ENCODE assay signal across 19 mouse cellular contexts in genomic region chr8:89308950-89309349, GRCm38 (mm10).
A peak's percentile ranks its signal among the peaks of the same experiment; 100 is the strongest.
DNase-seq lines count a peak whose midpoint lies in the region; ATAC-seq and TF ChIP-seq lines count a peak whose summit lies in the region.
"Had no signal": no experiment of that assay in that cellular context is flagged by ENCODE, and none has a peak within 500 bp of the region (broad histone marks: within the 10 kb centered on the region; RNA-seq: fewer than 3 reads in every experiment).

No protein-coding gene starts in this region.

- 0 out of 2 replicates have a peak overlapping the region, but pooled peaks have one; percentile 7 for H3K9ac ChIP-seq in neural tube, embryonic 11.5 days (ENCODE audit: low read length)
- no peak overlapping the region for H3K9ac ChIP-seq in hindbrain, embryonic 13.5 days
- H3K9ac ChIP-seq in neural tube, embryonic 15.5 days (replicated peaks), result no peak overlapping the region
- H3K9ac ChIP-seq: embryonic facial prominence, embryonic 13.5 days; limb, embryonic 12.5 days; liver, embryonic 13.5 days had no signal

- WGBS in kidney, adult 2 months, result 45% methylated on average over 5 of the region's 5 CpGs
- WGBS in neural tube, embryonic 11.5 days, result 14% methylated on average over 5 of the region's 5 CpGs
- WGBS in hindbrain, embryonic 13.5 days, result 15% methylated on average over 5 of the region's 5 CpGs
- WGBS in neural tube, embryonic 15.5 days, result 11% methylated on average over 5 of the region's 5 CpGs

- no peak overlapping the region for H3K4me3 ChIP-seq in kidney, adult 2 months (ENCODE audit: insufficient read depth, low read depth, low read length)
- H3K4me3 ChIP-seq in neural tube, embryonic 11.5 days (ENCODE audit: low read depth, low read length), result no peak overlapping the region
- H3K4me3 ChIP-seq in hindbrain, embryonic 13.5 days, result no peak overlapping the region
- H3K4me3 ChIP-seq in neural tube, embryonic 15.5 days (replicated peaks), result no peak overlapping the region
- H3K4me3 ChIP-seq: embryonic facial prominence, embryonic 13.5 days; heart, adult 2 months; limb, embryonic 12.5 days; liver, embryonic 13.5 days; myocyte had no signal

- TF ChIP-seq POLR2A in kidney, adult 2 months (IDR thresholded peaks at IDR 0.05; ENCODE audit: low read depth, low read length), result no peak

- H3K27ac ChIP-seq in kidney, adult 2 months (ENCODE audit: insufficient read depth, low read depth, low read length), result peak overlapping the region; percentile 76
- H3K27ac ChIP-seq in neural tube, embryonic 11.5 days (ENCODE audit: low read depth, low read length), result peak overlapping the region; percentile 81
- peak overlapping the region; percentile 19 for H3K27ac ChIP-seq in hindbrain, embryonic 13.5 days
- peak overlapping the region; percentile 49 for H3K27ac ChIP-seq in neural tube, embryonic 15.5 days (replicated peaks)
- H3K27ac ChIP-seq: embryonic facial prominence, embryonic 13.5 days; heart, adult 2 months; kidney, postnatal 0 days; limb, embryonic 12.5 days; liver, embryonic 13.5 days; stomach, postnatal 0 days had no signal

- H3K9me3 ChIP-seq in neural tube, embryonic 11.5 days (ENCODE audit: control insufficient read depth, low read length), result no peaks in the 10 kb centered on the region
- no peaks in the 10 kb centered on the region for H3K9me3 ChIP-seq in hindbrain, embryonic 13.5 days
- no peaks in the 10 kb centered on the region for H3K9me3 ChIP-seq in neural tube, embryonic 15.5 days (replicated peaks)
- H3K9me3 ChIP-seq: embryonic facial prominence, embryonic 13.5 days; limb, embryonic 12.5 days; liver, embryonic 13.5 days had no signal

- no peak for ATAC-seq in neural tube, embryonic 11.5 days (ENCODE audit: insufficient read depth, low FRiP score, low TSS enrichment)
- ATAC-seq in hindbrain, embryonic 13.5 days (ENCODE audit: low FRiP score), result no peak
- ATAC-seq in neural tube, embryonic 15.5 days (ENCODE audit: low FRiP score), result no peak
- ATAC-seq in granulocyte monocyte progenitor cell, adult 5-6 weeks (replicated peaks; ENCODE audit: poor library complexity, severe bottlenecking), result no peak

- H3K4me1 ChIP-seq in kidney, adult 2 months (ENCODE audit: control insufficient read depth, insufficient read depth, low read length), result peaks cover 22% of the 10 kb centered on the region; the same call in 1 of the 2 replicates
- peaks cover 22% of the 10 kb centered on the region for H3K4me1 ChIP-seq in neural tube, embryonic 11.5 days (ENCODE audit: control insufficient read depth, insufficient read depth, low read length)
- peaks cover 32% of the 10 kb centered on the region for H3K4me1 ChIP-seq in hindbrain, embryonic 13.5 days (replicated peaks)
- peaks cover 14% of the 10 kb centered on the region for H3K4me1 ChIP-seq in neural tube, embryonic 15.5 days
- H3K4me1 ChIP-seq: liver, embryonic 13.5 days had no signal

- TF ChIP-seq CTCF in kidney, adult 2 months (conservative IDR thresholded peaks at IDR 0.05; ENCODE audit: insufficient read depth, insufficient read length, low read depth, low read length), result no peak

- H3K36me3 ChIP-seq in kidney, adult 2 months (ENCODE audit: control insufficient read depth, insufficient read depth, low read length), result no peaks in the 10 kb centered on the region
- no peaks in the 10 kb centered on the region for H3K36me3 ChIP-seq in neural tube, embryonic 11.5 days (ENCODE audit: control insufficient read depth, insufficient read depth, low read length)
- H3K36me3 ChIP-seq in hindbrain, embryonic 13.5 days, result no peaks in the 10 kb centered on the region
- no peaks in the 10 kb centered on the region for H3K36me3 ChIP-seq in neural tube, embryonic 15.5 days
- H3K36me3 ChIP-seq: embryonic facial prominence, embryonic 13.5 days; limb, embryonic 12.5 days; liver, embryonic 13.5 days had no signal

- DNase-seq in kidney, adult 2 months, result no peak
- no peak for DNase-seq in kidney, postnatal 4 days
- no peak for DNase-seq in neural tube, embryonic 11.5 days (ENCODE audit: low spot score)
- no peak for DNase-seq in neural tube, embryonic 10.5 days (ENCODE audit: extremely low spot score, low spot score)
- no peak for DNase-seq in adrenal gland, adult 18-20 months (ENCODE audit: low spot score in 2 of 2)
- DNase-seq: adrenal gland, postnatal 14 days; cerebellum, adult 11-12 months; cerebellum, postnatal 36 days; heart, adult 2 months; liver, embryonic 13.5 days; right cerebral cortex, postnatal 25 days had no signal

- H3K4me2 ChIP-seq in neural tube, embryonic 11.5 days (ENCODE audit: low read depth), result peak overlapping the region; percentile 28; the same call in 1 of the 2 replicates
- H3K4me2 ChIP-seq in hindbrain, embryonic 13.5 days, result no peak overlapping the region
- no peak overlapping the region for H3K4me2 ChIP-seq in neural tube, embryonic 15.5 days
- H3K4me2 ChIP-seq: embryonic facial prominence, embryonic 13.5 days; limb, embryonic 12.5 days; liver, embryonic 13.5 days had no signal

- no peaks in the 10 kb centered on the region for H3K27me3 ChIP-seq in kidney, adult 2 months (replicated peaks; ENCODE audit: control insufficient read depth, insufficient read depth, low read length)
- H3K27me3 ChIP-seq in neural tube, embryonic 11.5 days (ENCODE audit: control insufficient read depth, insufficient read depth, low read length), result no peaks in the 10 kb centered on the region
- peaks cover 3% of the 10 kb centered on the region; the same call in 1 of the 2 replicates for H3K27me3 ChIP-seq in hindbrain, embryonic 13.5 days
- no peaks in the 10 kb centered on the region for H3K27me3 ChIP-seq in neural tube, embryonic 15.5 days (replicated peaks)
- H3K27me3 ChIP-seq: liver, embryonic 13.5 days had no signal

Comparison
In these comparisons a context has a peak if more than half of its experiments do, and no peak if none do; other contexts are left out.
1. H3K27ac ChIP-seq: peak in every context shown above with its lines; median percentile 81 in neural tube, embryonic 11.5 days; 76 in kidney, adult 2 months; 49 in neural tube, embryonic 15.5 days; 19 in hindbrain, embryonic 13.5 days.